Mouse (Mus musculus): Measurements from ENCODE around the gene Crtac1.
A peak's percentile ranks its signal among the peaks of the same experiment; 100 is the strongest.

GRCm38 (mm10) chr19:42307019-42307418 is 124.6 kb downstream of the Crtac1 start:
- TF ChIP-seq CTCF (IDR thresholded peaks at IDR 0.05 in 2 of 3, conservative IDR thresholded peaks at IDR 0.05 in 1 of 3; ENCODE audit: control insufficient read depth in 1 of 3, insufficient read depth in 1 of 3, low read depth in 2 of 3, low read length in 3 of 3, poor library complexity in 1 of 3, severe bottlenecking in 1 of 3) (no peak), CHD2 (IDR thresholded peaks at IDR 0.05; ENCODE audit: low read length) (no peak), MXI1 (IDR thresholded peaks at IDR 0.05; ENCODE audit: low read depth, low read length) (no peak), MEF2A (IDR thresholded peaks at IDR 0.05; ENCODE audit: extremely low read depth, insufficient replicate concordance, low read depth, low read length, poor library complexity, severe bottlenecking) (no peak), MAFK (IDR thresholded peaks at IDR 0.05; ENCODE audit: borderline replicate concordance, low read depth, low read length) (no peak), POLR2A (IDR thresholded peaks at IDR 0.05; ENCODE audit: control insufficient read depth in 1 of 2, insufficient read depth in 1 of 2, low read depth in 1 of 2, low read length in 2 of 2, poor library complexity in 1 of 2) (no peak), UBTF (IDR thresholded peaks at IDR 0.05; ENCODE audit: borderline replicate concordance, insufficient read depth, low read depth, low read length) (no peak), HCFC1 (IDR thresholded peaks at IDR 0.05; ENCODE audit: low read depth, low read length) (no peak), SMC3 (IDR thresholded peaks at IDR 0.05; ENCODE audit: low read depth, low read length) (no peak), EP300 (IDR thresholded peaks at IDR 0.05; ENCODE audit: low read depth in 1 of 2, low read length in 2 of 2) (no peak), ETS1 (IDR thresholded peaks at IDR 0.05; ENCODE audit: low read depth, low read length) (0 out of 2 replicates have a peak, but pooled peaks have one; percentile 11), RAD21 (IDR thresholded peaks at IDR 0.05; ENCODE audit: low read depth, low read length) (no peak)

Data from MEL (cell line).